Comparison of ENCODE assay signal across 9 mouse cellular contexts in genomic region chr4:135962198-135962597, GRCm38 (mm10). TPM values are rescaled to one million over a fixed set of nuclear protein-coding genes. Genes with fewer than 3 reads are reported as not detected.
DNase-seq lines count a peak whose midpoint lies in the region; ATAC-seq and TF ChIP-seq lines count a peak whose summit lies in the region.
"Had no signal": no experiment of that assay in that cellular context is flagged by ENCODE, and none has a peak within 500 bp of the region (broad histone marks: within the 10 kb centered on the region; RNA-seq: fewer than 3 reads in every experiment).

No protein-coding gene starts in this region.

- H3K27ac ChIP-seq in heart, embryonic 13.5 days (replicated peaks): 0 out of 2 replicates have a peak overlapping the region, but pooled peaks have one; percentile 86
- H3K27ac ChIP-seq in liver, adult 2 months (replicated peaks; ENCODE audit: insufficient read depth, low read depth, low read length): no peak overlapping the region
- H3K27ac ChIP-seq in liver, embryonic 11.5 days (ENCODE audit: low read depth, low read length): no peak overlapping the region; the same call in 1 of the 2 replicates
- peak overlapping the region; percentile 87 for H3K27ac ChIP-seq in liver, embryonic 13.5 days

- H3K79me2 ChIP-seq in liver, adult 2 months (ENCODE audit: control insufficient read depth, insufficient read depth, low read length): no peaks in the 10 kb centered on the region

- TF ChIP-seq POLR2A in liver, adult 2 months (IDR thresholded peaks at IDR 0.05; ENCODE audit: extremely low read depth, insufficient read depth, low read length): no peak

- TF ChIP-seq CTCF in liver, adult 2 months (IDR thresholded peaks at IDR 0.05; ENCODE audit: low read depth, low read length): no peak

- no peaks in the 10 kb centered on the region for H3K27me3 ChIP-seq in heart, embryonic 13.5 days (replicated peaks)
- H3K27me3 ChIP-seq in liver, adult 2 months (ENCODE audit: control insufficient read depth, insufficient read depth, low read length): no peaks in the 10 kb centered on the region
- no peaks in the 10 kb centered on the region for H3K27me3 ChIP-seq in liver, embryonic 11.5 days (replicated peaks; ENCODE audit: control insufficient read depth, insufficient read depth, low read length)
- no peaks in the 10 kb centered on the region for H3K27me3 ChIP-seq in liver, embryonic 13.5 days
- H3K27me3 ChIP-seq: limb, embryonic 15.5 days had no signal

- H3K4me1 ChIP-seq in heart, embryonic 13.5 days: peaks cover 23% of the 10 kb centered on the region
- H3K4me1 ChIP-seq in liver, adult 2 months (ENCODE audit: control insufficient read depth, insufficient read depth, low read length): peaks cover 24% of the 10 kb centered on the region
- H3K4me1 ChIP-seq in liver, embryonic 11.5 days (replicated peaks; ENCODE audit: control insufficient read depth, insufficient read depth, low read length): peaks cover 17% of the 10 kb centered on the region
- peaks cover 56% of the 10 kb centered on the region for H3K4me1 ChIP-seq in liver, embryonic 13.5 days (replicated peaks)

- ATAC-seq in heart, embryonic 13.5 days (ENCODE audit: extremely low read depth, insufficient number of reproducible peaks, low FRiP score, low TSS enrichment): no peak
- no peak for ATAC-seq in liver, embryonic 11.5 days (replicated peaks; ENCODE audit: low FRiP score)
- ATAC-seq in liver, embryonic 13.5 days (ENCODE audit: low read depth): no peak
- ATAC-seq in activated CD4-positive, CD25-positive, alpha-beta regulatory T cell, adult 4 months: no peak

- peak overlapping the region; percentile 82; the same call in 1 of the 2 replicates for H3K4me3 ChIP-seq in heart, embryonic 13.5 days
- H3K4me3 ChIP-seq in liver, adult 2 months (ENCODE audit: insufficient read depth, low read depth, low read length): no peak overlapping the region
- H3K4me3 ChIP-seq in liver, embryonic 11.5 days (ENCODE audit: low read depth, low read length): no peak overlapping the region
- H3K4me3 ChIP-seq in liver, embryonic 13.5 days (replicated peaks): peak overlapping the region; percentile 84

- DNase-seq in adrenal gland, adult 8-10 months: peak; percentile 6
- DNase-seq in adrenal gland, postnatal 25 days: no peak
- no peak for DNase-seq in heart, postnatal 10 days
- DNase-seq in liver, adult 2 months (ENCODE audit: extremely low read depth, low read depth, low spot score): peak; percentile 41
- no peak for DNase-seq in liver, embryonic 11.5 days (ENCODE audit: low spot score)
- no peak for DNase-seq in liver, embryonic 13.5 days

- H3K9ac ChIP-seq in heart, embryonic 13.5 days: peak overlapping the region; percentile 86
- H3K9ac ChIP-seq in liver, adult 2 months (ENCODE audit: low read depth, low read length): no peak overlapping the region
- no peak overlapping the region for H3K9ac ChIP-seq in liver, embryonic 11.5 days (ENCODE audit: low read depth, low read length)
- peak overlapping the region; percentile 38; the same call in 1 of the 2 replicates for H3K9ac ChIP-seq in liver, embryonic 13.5 days

- 82% methylated on average over 7 of the region's 7 CpGs for WGBS in heart, embryonic 13.5 days
- WGBS in liver, adult 2 months: 61% methylated on average over 7 of the region's 7 CpGs
- WGBS in liver, embryonic 11.5 days: 85% methylated on average over 7 of the region's 7 CpGs
- 71% methylated on average over 7 of the region's 7 CpGs for WGBS in liver, embryonic 13.5 days (ENCODE audit: insufficient replicate concordance)

- H3K9me3 ChIP-seq in heart, embryonic 13.5 days: no peaks in the 10 kb centered on the region
- H3K9me3 ChIP-seq in liver, embryonic 11.5 days (ENCODE audit: control insufficient read depth, low read length): no peaks in the 10 kb centered on the region
- no peaks in the 10 kb centered on the region for H3K9me3 ChIP-seq in liver, embryonic 13.5 days (replicated peaks)
- H3K9me3 ChIP-seq: limb, embryonic 15.5 days had no signal

- H3K4me2 ChIP-seq in heart, embryonic 13.5 days: peak overlapping the region; percentile 98
- H3K4me2 ChIP-seq in liver, embryonic 11.5 days: no peak overlapping the region; the same call in 1 of the 2 replicates
- H3K4me2 ChIP-seq in liver, embryonic 13.5 days: peak overlapping the region; percentile 99

- H3K36me3 ChIP-seq in heart, embryonic 13.5 days: peaks cover 65% of the 10 kb centered on the region
- peaks cover 4% of the 10 kb centered on the region; the same call in 1 of the 2 replicates for H3K36me3 ChIP-seq in liver, adult 2 months (ENCODE audit: control insufficient read depth, insufficient read depth, low read length)
- peaks cover 10% of the 10 kb centered on the region; the same call in 1 of the 2 replicates for H3K36me3 ChIP-seq in liver, embryonic 11.5 days (ENCODE audit: control insufficient read depth, insufficient read depth, low read length)
- H3K36me3 ChIP-seq in liver, embryonic 13.5 days: peaks cover 60% of the 10 kb centered on the region

- intact Hi-C loops in heart, postnatal 10 days (cut with DNase I): loop anchor here (5.0 kb wide), 1 partner anchor 200 kb away; no protein-coding TSS in a partner anchor

RNA-seq across cellular contexts. Expression of gene Gale, which starts 1.3 kb away (rescaled TPM):
- total RNA-seq in adrenal gland, adult 8-10 months (2022): 10 to 100 TPM; 12.5 to 23.3 (median 22.5) TPM
- total RNA-seq in adrenal gland, postnatal 25 days (2021): 13.0 and 15.7 TPM in 2 replicates
- 23.6 and 28.7 TPM in 2 replicates for polyA plus RNA-seq in heart, embryonic 13.5 days (2015; fragmentation: Nextera tagmentation; extraction: Ambion mirVana)
- total RNA-seq in heart, postnatal 10 days (2021): 1 to 10 TPM; 5.2 to 5.7 TPM
- total RNA-seq in liver, adult 2 months (2014; rRNA removed): 34.2 and 38.5 TPM in 2 replicates
- 32.0 and 33.6 TPM in 2 replicates for polyA plus RNA-seq in liver, adult 2 months (2012; rRNA removed)
- 47.7 and 49.8 TPM in 2 replicates for polyA plus RNA-seq in liver, embryonic 11.5 days (2014; fragmentation: Nextera tagmentation; extraction: Ambion mirVana)
- polyA plus RNA-seq in liver, embryonic 13.5 days (2015; fragmentation: Nextera tagmentation; extraction: Ambion mirVana): 35.6 and 35.7 TPM in 2 replicates
- polyA plus RNA-seq in activated CD4-positive, CD25-positive, alpha-beta regulatory T cell, adult 4 months (2017; shearing (Covaris generic)): 10 to 100 TPM; 14.3 to 22.8 TPM

RNA-seq across cellular contexts. Expression of gene Lypla2, which starts 10.2 kb away (rescaled TPM):
- total RNA-seq in adrenal gland, adult 8-10 months (2022): 10 to 100 TPM; 79.7 to 84.5 (median 81.6) TPM
- total RNA-seq in adrenal gland, postnatal 25 days (2021): 66.4 and 74.3 TPM in 2 replicates
- 65.5 and 75.4 TPM in 2 replicates for polyA plus RNA-seq in heart, embryonic 13.5 days (2015; fragmentation: Nextera tagmentation; extraction: Ambion mirVana)
- total RNA-seq in heart, postnatal 10 days (2021): 10 to 100 TPM; 42.6 to 47.8 TPM
- 21.8 and 25.9 TPM in 2 replicates for total RNA-seq in liver, adult 2 months (2014; rRNA removed)
- polyA plus RNA-seq in liver, adult 2 months (2012; rRNA removed): 113 and 116 TPM in 2 replicates
- polyA plus RNA-seq in liver, embryonic 11.5 days (2014; fragmentation: Nextera tagmentation; extraction: Ambion mirVana): 104 and 106 TPM in 2 replicates
- polyA plus RNA-seq in liver, embryonic 13.5 days (2015; fragmentation: Nextera tagmentation; extraction: Ambion mirVana): 48.9 and 49.7 TPM in 2 replicates
- polyA plus RNA-seq in activated CD4-positive, CD25-positive, alpha-beta regulatory T cell, adult 4 months (2017; shearing (Covaris generic)): 10 to 100 TPM; 80.4 to 88.8 TPM

RNA-seq across cellular contexts. Expression of gene Hmgcl, which starts 15.9 kb away (rescaled TPM):
- 10 to 100 TPM; 51.7 to 68.6 (median 62.8) TPM for total RNA-seq in adrenal gland, adult 8-10 months (2022)
- 52.6 and 57.3 TPM in 2 replicates for total RNA-seq in adrenal gland, postnatal 25 days (2021)
- polyA plus RNA-seq in heart, embryonic 13.5 days (2015; fragmentation: Nextera tagmentation; extraction: Ambion mirVana): 73.0 and 81.6 TPM in 2 replicates
- total RNA-seq in heart, postnatal 10 days (2021): 10 to 100 TPM; 66.3 to 67.5 TPM
- total RNA-seq in liver, adult 2 months (2014; rRNA removed): 179 and 187 TPM in 2 replicates
- polyA plus RNA-seq in liver, adult 2 months (2012; rRNA removed): 266 and 291 TPM in 2 replicates
- polyA plus RNA-seq in liver, embryonic 11.5 days (2014; fragmentation: Nextera tagmentation; extraction: Ambion mirVana): 97.1 and 104 TPM in 2 replicates
- 71.9 and 73.5 TPM in 2 replicates for polyA plus RNA-seq in liver, embryonic 13.5 days (2015; fragmentation: Nextera tagmentation; extraction: Ambion mirVana)
- 10 to 100 TPM; 73.0 to 74.3 TPM for polyA plus RNA-seq in activated CD4-positive, CD25-positive, alpha-beta regulatory T cell, adult 4 months (2017; shearing (Covaris generic))

RNA-seq across cellular contexts. Expression of gene Pithd1, which starts 24.9 kb away (rescaled TPM):
- 10 to 100 TPM; 31.8 to 51.8 (median 40.4) TPM for total RNA-seq in adrenal gland, adult 8-10 months (2022)
- total RNA-seq in adrenal gland, postnatal 25 days (2021): 30.8 and 33.2 TPM in 2 replicates
- polyA plus RNA-seq in heart, embryonic 13.5 days (2015; fragmentation: Nextera tagmentation; extraction: Ambion mirVana): 39.2 and 42.0 TPM in 2 replicates
- 10 to 100 TPM; 20.7 to 21.3 TPM for total RNA-seq in heart, postnatal 10 days (2021)
- total RNA-seq in liver, adult 2 months (2014; rRNA removed): 20.3 and 21.0 TPM in 2 replicates
- 28.8 and 41.0 TPM in 2 replicates for polyA plus RNA-seq in liver, adult 2 months (2012; rRNA removed)
- polyA plus RNA-seq in liver, embryonic 11.5 days (2014; fragmentation: Nextera tagmentation; extraction: Ambion mirVana): 96.9 and 106 TPM in 2 replicates
- 99.8 and 111 TPM in 2 replicates for polyA plus RNA-seq in liver, embryonic 13.5 days (2015; fragmentation: Nextera tagmentation; extraction: Ambion mirVana)
- 1 to 10 TPM; 7.7 to 8.8 TPM for polyA plus RNA-seq in activated CD4-positive, CD25-positive, alpha-beta regulatory T cell, adult 4 months (2017; shearing (Covaris generic))

RNA-seq across cellular contexts. Expression of gene Fuca1, which starts 41.7 kb away (rescaled TPM):
- total RNA-seq in adrenal gland, adult 8-10 months (2022): 100 to 1,000 TPM in 3 of 4 experiments, 10 to 100 TPM in 1; 83.5 to 119 (median 106) TPM
- total RNA-seq in adrenal gland, postnatal 25 days (2021): 87.8 and 93.9 TPM in 2 replicates
- 46.0 and 47.9 TPM in 2 replicates for polyA plus RNA-seq in heart, embryonic 13.5 days (2015; fragmentation: Nextera tagmentation; extraction: Ambion mirVana)
- 10 to 100 TPM; 43.2 to 44.5 TPM for total RNA-seq in heart, postnatal 10 days (2021)
- total RNA-seq in liver, adult 2 months (2014; rRNA removed): 45.7 and 46.4 TPM in 2 replicates
- 54.9 and 58.7 TPM in 2 replicates for polyA plus RNA-seq in liver, adult 2 months (2012; rRNA removed)
- polyA plus RNA-seq in liver, embryonic 11.5 days (2014; fragmentation: Nextera tagmentation; extraction: Ambion mirVana): 39.6 and 47.7 TPM in 2 replicates
- polyA plus RNA-seq in liver, embryonic 13.5 days (2015; fragmentation: Nextera tagmentation; extraction: Ambion mirVana): 18.1 and 21.4 TPM in 2 replicates
- 10 to 100 TPM; 74.0 to 98.1 TPM for polyA plus RNA-seq in activated CD4-positive, CD25-positive, alpha-beta regulatory T cell, adult 4 months (2017; shearing (Covaris generic))

Comparison
In these comparisons a context has a peak if more than half of its experiments do, and no peak if none do; other contexts are left out.
1. DNase-seq: peak in adrenal gland, adult 8-10 months (single experiment) and liver, adult 2 months (single experiment); none in adrenal gland, postnatal 25 days (single experiment), heart, postnatal 10 days (0 of 2), liver, embryonic 11.5 days (single experiment) and liver, embryonic 13.5 days (single experiment).
2. H3K27ac ChIP-seq: peak in heart, embryonic 13.5 days (single experiment) and liver, embryonic 13.5 days (single experiment); none in liver, adult 2 months (single experiment) and liver, embryonic 11.5 days (single experiment).
3. H3K4me3 ChIP-seq: peak in heart, embryonic 13.5 days (single experiment) and liver, embryonic 13.5 days (single experiment); none in liver, adult 2 months (single experiment) and liver, embryonic 11.5 days (single experiment).
4. H3K9ac ChIP-seq: peak in heart, embryonic 13.5 days (single experiment) and liver, embryonic 13.5 days (single experiment); none in liver, adult 2 months (single experiment) and liver, embryonic 11.5 days (single experiment).